Mouse (Mus musculus) pancreas, adult 10 weeks (tissue): ENCODE data around the gene Neu1. TPM values are rescaled to one million over a fixed set of nuclear protein-coding genes. Genes with fewer than 3 reads are reported as not detected.

Source experiments
- polyA plus RNA-seq: library from polyadenylated mRNA; stranded (reverse); fragments of 350-450 nt; fragmentation: Illumina TruSeq; extraction: RNeasy Lipid Tissue Mini Kit (QIAGEN cat#74804); gene quantifications from one replicate; pipeline ENCODE4 v1.2.3, GENCODE M21; 2015; ENCODE audit warnings: low read depth, low replicate concordance; ENCODE audit not compliant: insufficient read depth

Gene Neu1
- polyA plus RNA-seq: 10.7 TPM

GRCm38 (mm10) chr17:34931061-34931734, at the start of gene Neu1:
TSS of gene Neu1 (plus strand) at chr17:34931253.

GRCm38 (mm10) chr17:34881683-34882310, 49.3 kb upstream of the Neu1 start, which contains the start of gene Gm20547:
TSS of gene Gm20547 (minus strand) at chr17:34882042.

GRCm38 (mm10) chr17:34898160-34898586, 32.9 kb upstream of the Neu1 start, which contains the start of the genes C2 and Ehmt2:
TSS of gene C2 (minus strand) at chr17:34898265.
TSS of gene Ehmt2 (plus strand) at chr17:34898469.

GRCm38 (mm10) chr17:34913930-34914665, 17.0 kb upstream of the Neu1 start, which contains the start of gene Slc44a4:
TSS of gene Slc44a4 (plus strand) at chr17:34914466.

DNA sequence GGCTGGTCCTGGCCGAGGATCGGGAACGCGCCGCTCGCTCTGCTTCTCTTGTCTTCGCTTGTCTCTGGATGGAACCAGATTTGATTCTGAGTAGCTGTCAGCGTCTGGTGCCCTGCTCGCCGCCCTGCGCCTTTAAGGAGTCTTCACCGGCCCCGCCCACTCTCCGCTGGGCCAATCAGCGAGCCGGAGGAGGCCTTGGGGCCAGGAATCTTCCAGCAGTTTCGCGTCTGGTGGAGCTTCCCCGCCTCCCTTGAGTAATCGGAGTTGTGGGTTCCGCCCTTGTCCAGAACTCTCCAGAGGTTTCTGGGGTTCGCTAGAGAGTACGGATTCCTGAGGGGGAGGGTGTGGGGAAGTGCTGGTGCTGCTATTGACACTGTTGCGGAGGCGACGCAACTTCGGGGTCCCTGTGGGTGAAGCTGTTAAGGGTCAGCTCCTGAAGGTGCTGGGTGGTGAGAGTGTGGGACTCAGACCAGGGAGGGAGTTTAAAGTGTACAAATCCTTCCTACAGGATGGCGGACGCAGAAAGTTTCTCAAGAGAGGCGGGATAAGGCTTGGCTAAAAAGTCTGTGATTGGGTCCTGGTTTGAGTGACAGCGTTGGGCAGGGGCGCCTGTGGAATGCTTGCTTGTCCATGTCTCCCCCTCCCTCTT, 28.2 kb downstream of the Neu1 start, which contains the start of gene Hspa1b:
Gene Hspa1b, minus strand, starts transcription at position 109 of the 649 bp plus-strand sequence.

GRCm38 (mm10) chr17:34969822-34970221, 38.8 kb downstream of the Neu1 start, which contains the start of gene Gm20481:
TSS of gene Gm20481 (plus strand) at chr17:34969912.

GRCm38 (mm10) chr17:34972069-34972749, 41.2 kb downstream of the Neu1 start, which contains the start of the genes Hspa1a and Hspa1l:
TSS of gene Hspa1a (minus strand) at chr17:34972156.
TSS of gene Hspa1l (plus strand) at chr17:34972703.

GRCm38 (mm10) chr17:34981690-34982180, 50.7 kb downstream of the Neu1 start, which contains the start of gene Lsm2:
TSS of gene Lsm2 (plus strand) at chr17:34981862.

Other genes with a start within 250 kb of the Neu1 start
- 20.6 TPM for gene C4b, start 187.4 kb upstream of the Neu1 start, polyA plus RNA-seq
- 1.9 TPM for gene Cyp21a1, start 126.7 kb upstream of the Neu1 start, polyA plus RNA-seq
- 14.8 TPM for gene Stk19, start 94.3 kb upstream of the Neu1 start, polyA plus RNA-seq
- 19.9 TPM for gene Dxo, start 94.2 kb upstream of the Neu1 start, polyA plus RNA-seq
- 24.5 TPM for gene Skiv2l, start 81.0 kb upstream of the Neu1 start, polyA plus RNA-seq
- gene Nelfe, start 80.9 kb upstream of the Neu1 start, polyA plus RNA-seq: 11.5 TPM
- 9.5 TPM for gene Cfb, start 68.7 kb upstream of the Neu1 start, polyA plus RNA-seq
- 1.5 TPM for gene Zbtb12, start 51.8 kb upstream of the Neu1 start, polyA plus RNA-seq
- gene Gm20547, start 49.2 kb upstream of the Neu1 start, polyA plus RNA-seq: 4.5 TPM
- gene C2, start 33.0 kb upstream of the Neu1 start, polyA plus RNA-seq: 22.8 TPM
- gene Ehmt2, start 32.8 kb upstream of the Neu1 start, polyA plus RNA-seq: 43.2 TPM
- gene Slc44a4, start 16.8 kb upstream of the Neu1 start, polyA plus RNA-seq: 1.4 TPM
- gene Hspa1b, start 28.0 kb downstream of the Neu1 start, polyA plus RNA-seq: 8.4 TPM
- gene Gm20481, start 38.7 kb downstream of the Neu1 start, polyA plus RNA-seq: not detected
- 4.7 TPM for gene Hspa1a, start 40.9 kb downstream of the Neu1 start, polyA plus RNA-seq
- gene Hspa1l, start 41.5 kb downstream of the Neu1 start, polyA plus RNA-seq: not detected
- gene Lsm2, start 50.6 kb downstream of the Neu1 start, polyA plus RNA-seq: 7.8 TPM
- 23.4 TPM for gene Vars, start 69.7 kb downstream of the Neu1 start, polyA plus RNA-seq
- gene Vwa7, start 85.3 kb downstream of the Neu1 start, polyA plus RNA-seq: 0.42 TPM
- gene Sapcd1, start 96.8 kb downstream of the Neu1 start, polyA plus RNA-seq: 1.5 TPM
- 1.8 TPM for gene Msh5, start 115.5 kb downstream of the Neu1 start, polyA plus RNA-seq
- 36.2 TPM for gene Clic1, start 118.7 kb downstream of the Neu1 start, polyA plus RNA-seq
- gene Ddah2, start 127.8 kb downstream of the Neu1 start, polyA plus RNA-seq: 19.5 TPM
- not detected for gene Ly6g6c, start 134.1 kb downstream of the Neu1 start, polyA plus RNA-seq
- not detected for gene Mpig6b, start 134.9 kb downstream of the Neu1 start, polyA plus RNA-seq
- gene Ly6g6e, start 145.6 kb downstream of the Neu1 start, polyA plus RNA-seq: not detected
- gene Ly6g6d, start 146.8 kb downstream of the Neu1 start, polyA plus RNA-seq: not detected
- not detected for gene Ly6g6f, start 154.4 kb downstream of the Neu1 start, polyA plus RNA-seq
- gene Abhd16a, start 158.0 kb downstream of the Neu1 start, polyA plus RNA-seq: 25.5 TPM
- not detected for gene Ly6g5c, start 177.0 kb downstream of the Neu1 start, polyA plus RNA-seq
- not detected for gene Ly6g5b, start 184.2 kb downstream of the Neu1 start, polyA plus RNA-seq
- 8.6 TPM for gene Gpank1, start 190.2 kb downstream of the Neu1 start, polyA plus RNA-seq
- gene Csnk2b, start 190.8 kb downstream of the Neu1 start, polyA plus RNA-seq: 52.8 TPM
- 6.8 TPM for gene D17H6S53E, start 195.1 kb downstream of the Neu1 start, polyA plus RNA-seq
- not detected for gene Apom, start 200.8 kb downstream of the Neu1 start, polyA plus RNA-seq
- 43.1 TPM for gene Bag6, start 203.9 kb downstream of the Neu1 start, polyA plus RNA-seq
- 89.4 TPM for gene Prrc2a, start 233.6 kb downstream of the Neu1 start, polyA plus RNA-seq
- 2.3 TPM for gene Aif1, start 244.8 kb downstream of the Neu1 start, polyA plus RNA-seq